Mouse (Mus musculus) embryonic facial prominence, embryonic 10.5 days (tissue): Measurements from ENCODE around the gene Tia1. TPM values are rescaled to one million over a fixed set of nuclear protein-coding genes. Genes with fewer than 3 reads are reported as not detected.
A peak's percentile ranks its signal among the peaks of the same experiment; 100 is the strongest.

Source experiments
- DNase-seq: peaks from one replicate; pipeline ENCODE4 v3.0.0-alpha.2; 2017; ENCODE audit warnings: low spot score
- H3K27ac ChIP-seq: fragments of 300-500 bp; sonication (generic); replicated peaks from 2 replicates; pipeline ENCODE4 v1.5.1; 2016; ENCODE audit warnings: mild to moderate bottlenecking
- H3K27me3 ChIP-seq: fragments of 300-500 bp; sonication (generic); replicated peaks from 2 replicates; pipeline ENCODE4 v1.6.1; 2016; ENCODE audit warnings: low read depth, mild to moderate bottlenecking; ENCODE audit not compliant: poor library complexity, severe bottlenecking
- H3K36me3 ChIP-seq: fragments of 300-500 bp; sonication (generic); replicated peaks from 2 replicates; pipeline ENCODE4 v1.6.1; 2016; ENCODE audit warnings: mild to moderate bottlenecking, moderate library complexity
- H3K4me1 ChIP-seq: fragments of 300-500 bp; sonication (generic); 2 replicates; pipeline ENCODE4 v1.6.1; 2016
- H3K4me3 ChIP-seq: fragments of 300-500 bp; sonication (generic); 2 replicates; pipeline ENCODE4 v1.5.1; 2016; ENCODE audit warnings: mild to moderate bottlenecking, moderate library complexity
- H3K9me3 ChIP-seq: fragments of 300-500 bp; sonication (generic); 2 replicates; pipeline ENCODE4 v1.6.1; 2016; ENCODE audit warnings: mild to moderate bottlenecking
- WGBS: fragments of 180-500 bp; shearing (Covaris S2); methylation state at CpG from one replicate; pipeline ENCODE4 v1.1.7; 2016; 5-methylcytosine and 5-hydroxymethylcytosine counted together
- polyA plus RNA-seq: library from polyadenylated mRNA; unstranded; fragments of >200 nt; fragmentation: Nextera tagmentation; extraction: Ambion mirVana; gene quantifications from 2 replicates; pipeline ENCODE4 v1.2.1, GENCODE M21; 2016

Gene Tia1
- polyA plus RNA-seq, 1 experiment from 2014 or later: 222 TPM

GRCm38 (mm10) chr6:86404996-86405395, 977 bp downstream of the Tia1 start:
- peak; percentile 19 for DNase-seq
- peaks cover 17% of the 10 kb centered on the region for H3K4me1 ChIP-seq
- peak overlapping the region; percentile 100 for H3K27ac ChIP-seq
- peaks cover 38% of the 10 kb centered on the region for H3K36me3 ChIP-seq
- H3K9me3 ChIP-seq: no peaks in the 10 kb centered on the region
- peak overlapping the region; percentile 91 for H3K4me3 ChIP-seq
- no peaks in the 10 kb centered on the region for H3K27me3 ChIP-seq
- WGBS: 2% methylated on average over 11 of the region's 11 CpGs

GRCm38 (mm10) chr6:86406306-86406705, 2.3 kb downstream of the Tia1 start:
- Histone ChIP-seq H3K4me1 (peaks cover 13% of the 10 kb centered on the region), H3K27me3 (no peaks in the 10 kb centered on the region), H3K36me3 (peaks cover 39% of the 10 kb centered on the region), H3K9me3 (no peaks in the 10 kb centered on the region), H3K4me3 (peak overlapping the region; percentile 91), H3K27ac (peak overlapping the region; percentile 100; the same call in 1 of the 2 replicates)
- DNase-seq: no peak

- DNase-seq: no peak
- Histone ChIP-seq H3K4me3 (no peak overlapping the region), H3K36me3 (peaks cover 100% of the 10 kb centered on the region), H3K4me1 (no peaks in the 10 kb centered on the region), H3K27ac (no peak overlapping the region), H3K27me3 (no peaks in the 10 kb centered on the region), H3K9me3 (no peaks in the 10 kb centered on the region)
- 92% methylated on average over 6 of the region's 6 CpGs for WGBS
Measured at GRCm38 (mm10) chr6:86418711-86419110, 14.7 kb downstream of the Tia1 start.

GRCm38 (mm10) chr6:86419239-86419638, 15.2 kb downstream of the Tia1 start:
- Histone ChIP-seq H3K4me3 (no peak overlapping the region), H3K27ac (no peak overlapping the region), H3K27me3 (no peaks in the 10 kb centered on the region), H3K36me3 (peaks cover 100% of the 10 kb centered on the region), H3K9me3 (no peaks in the 10 kb centered on the region), H3K4me1 (no peaks in the 10 kb centered on the region)
- 93% methylated on average over 3 of the region's 3 CpGs for WGBS
- DNase-seq: no peak

GRCm38 (mm10) chr6:86420491-86420890, 16.5 kb downstream of the Tia1 start:
- Histone ChIP-seq H3K27ac (no peak overlapping the region), H3K4me1 (no peaks in the 10 kb centered on the region), H3K27me3 (no peaks in the 10 kb centered on the region), H3K9me3 (no peaks in the 10 kb centered on the region), H3K36me3 (peaks cover 100% of the 10 kb centered on the region), H3K4me3 (no peak overlapping the region)
- 75% methylated on average over 6 of the region's 6 CpGs for WGBS
- DNase-seq: peak; percentile 24

- Histone ChIP-seq H3K36me3 (peaks cover 100% of the 10 kb centered on the region), H3K4me3 (no peak within 1 kb of the TSS), H3K27me3 (no peaks in the 10 kb centered on the region), H3K27ac (no peak within 1 kb of the TSS), H3K9me3 (no peaks in the 10 kb centered on the region), H3K4me1 (no peaks in the 10 kb centered on the region)
- no peak for DNase-seq
- WGBS: 97% methylated on average over 1 of the region's 1 CpGs
Measured at GRCm38 (mm10) chr6:86426358-86426757, 22.3 kb downstream of the Tia1 start, which contains the start of gene Gm44790. Gene Gm44790 (plus strand): TSS chr6:86426658.

GRCm38 (mm10) chr6:86431531-86431930, 27.5 kb downstream of the Tia1 start:
- H3K4me3 ChIP-seq: no peak overlapping the region
- 97% methylated on average over 3 of the region's 3 CpGs for WGBS
- H3K27ac ChIP-seq: no peak overlapping the region
- no peaks in the 10 kb centered on the region for H3K4me1 ChIP-seq
- H3K27me3 ChIP-seq: no peaks in the 10 kb centered on the region
- no peaks in the 10 kb centered on the region for H3K9me3 ChIP-seq
- peaks cover 99% of the 10 kb centered on the region for H3K36me3 ChIP-seq
- DNase-seq: no peak

- WGBS: 96% methylated on average over 1 of the region's 1 CpGs
- Histone ChIP-seq H3K9me3 (no peaks in the 10 kb centered on the region), H3K27me3 (no peaks in the 10 kb centered on the region), H3K27ac (no peak overlapping the region), H3K4me3 (no peak overlapping the region), H3K36me3 (peaks cover 81% of the 10 kb centered on the region), H3K4me1 (no peaks in the 10 kb centered on the region)
- no peak for DNase-seq
Measured at GRCm38 (mm10) chr6:86433696-86434095, 29.7 kb downstream of the Tia1 start.

GRCm38 (mm10) chr6:86437711-86438110, 33.7 kb downstream of the Tia1 start:
- Histone ChIP-seq H3K27me3 (no peaks in the 10 kb centered on the region), H3K4me1 (peaks cover 7% of the 10 kb centered on the region), H3K4me3 (peak overlapping the region; percentile 91), H3K36me3 (peaks cover 51% of the 10 kb centered on the region), H3K9me3 (no peaks in the 10 kb centered on the region), H3K27ac (peak overlapping the region; percentile 95)
- DNase-seq: peak; percentile 66
- 2% methylated on average over 14 of the region's 14 CpGs for WGBS

GRCm38 (mm10) chr6:86438272-86439118, 34.5 kb downstream of the Tia1 start, which contains the start of gene C87436:
Gene C87436 (plus strand): TSS chr6:86438374.
- under 1% methylated on average over 59 of the region's 59 CpGs for WGBS

GRCm38 (mm10) chr6:86439119-86439496, 35.1 kb downstream of the Tia1 start:
- peaks cover 7% of the 10 kb centered on the region for H3K4me1 ChIP-seq
- no peak for DNase-seq
- H3K4me3 ChIP-seq: peak overlapping the region; percentile 91
- WGBS: 5% methylated on average over 13 of the region's 13 CpGs
- H3K27me3 ChIP-seq: no peaks in the 10 kb centered on the region
- H3K36me3 ChIP-seq: peaks cover 51% of the 10 kb centered on the region
- H3K27ac ChIP-seq: peak overlapping the region; percentile 95
- H3K9me3 ChIP-seq: no peaks in the 10 kb centered on the region

More at GRCm38 (mm10) chr6:86438272-86439118, 34.5 kb downstream of the Tia1 start, which contains the start of gene C87436:
- H3K27ac ChIP-seq: peak within 1 kb of the TSS; percentile 95
- H3K36me3 ChIP-seq: peaks cover 51% of the 10 kb centered on the region
- H3K4me3 ChIP-seq: peak within 1 kb of the TSS; percentile 91
- H3K27me3 ChIP-seq: no peaks in the 10 kb centered on the region
- H3K9me3 ChIP-seq: no peaks in the 10 kb centered on the region
- DNase-seq: peak; percentile 95
- peaks cover 7% of the 10 kb centered on the region for H3K4me1 ChIP-seq

GRCm38 (mm10) chr6:86439531-86439930, 35.5 kb downstream of the Tia1 start:
- DNase-seq: no peak
- Histone ChIP-seq H3K27me3 (no peaks in the 10 kb centered on the region), H3K36me3 (peaks cover 51% of the 10 kb centered on the region), H3K9me3 (no peaks in the 10 kb centered on the region), H3K4me3 (peak overlapping the region; percentile 91), H3K27ac (peak overlapping the region; percentile 95), H3K4me1 (peaks cover 7% of the 10 kb centered on the region)
- 91% methylated on average over 1 of the region's 1 CpGs for WGBS

- no peak overlapping the region for H3K27ac ChIP-seq
- DNase-seq: no peak
- no peaks in the 10 kb centered on the region for H3K27me3 ChIP-seq
- no peak overlapping the region for H3K4me3 ChIP-seq
- 96% methylated on average over 10 of the region's 10 CpGs for WGBS
- H3K9me3 ChIP-seq: no peaks in the 10 kb centered on the region
- H3K4me1 ChIP-seq: peaks cover 7% of the 10 kb centered on the region
- peaks cover 51% of the 10 kb centered on the region for H3K36me3 ChIP-seq
Measured at GRCm38 (mm10) chr6:86441571-86441970, 37.6 kb downstream of the Tia1 start.
